Mouse (Mus musculus) forebrain, embryonic 13.5 days (tissue): ENCODE measurements around the gene Gspt2. TPM values are rescaled to one million over a fixed set of nuclear protein-coding genes. Genes with fewer than 3 reads are reported as not detected.
"Not testable (repeated sequence)": the region's sequence is repeated elsewhere in the genome, so short reads cannot be mapped to it uniquely, and the experiment has no call there.

ENCODE experiments used
- ATAC-seq: fragments of 200-750 bp; cut with Nextera tagmentation; 2 replicates; pipeline ENCODE4 v1.8.0; 2017
- H3K27ac ChIP-seq: fragments of 300-500 bp; sonication (generic); 2 replicates; pipeline ENCODE4 v1.5.1; 2015; ENCODE audit warnings: inconsistent platforms, mild to moderate bottlenecking, moderate library complexity
- H3K27me3 ChIP-seq: fragments of 300-500 bp; sonication (generic); 2 replicates; pipeline ENCODE4 v1.6.1; 2015; ENCODE audit warnings: mild to moderate bottlenecking, inconsistent platforms
- H3K36me3 ChIP-seq: fragments of 300-500 bp; sonication (generic); 2 replicates; pipeline ENCODE4 v1.6.1; 2015; ENCODE audit warnings: mild to moderate bottlenecking, inconsistent platforms; ENCODE audit not compliant: poor library complexity, severe bottlenecking
- H3K4me1 ChIP-seq: fragments of 300-500 bp; sonication (generic); 2 replicates; pipeline ENCODE4 v1.6.1; 2015; ENCODE audit warnings: inconsistent platforms
- H3K4me2 ChIP-seq: fragments of 300-500 bp; sonication (generic); 2 replicates; pipeline ENCODE4 v1.6.1; 2015; ENCODE audit warnings: inconsistent platforms, mild to moderate bottlenecking, moderate library complexity
- H3K4me3 ChIP-seq: fragments of 300-500 bp; sonication (generic); 2 replicates; pipeline ENCODE4 v1.5.1; 2015; ENCODE audit warnings: mild to moderate bottlenecking, inconsistent platforms
- H3K9ac ChIP-seq: fragments of 300-500 bp; sonication (generic); 2 replicates; pipeline ENCODE4 v1.6.1; 2015; ENCODE audit warnings: mild to moderate bottlenecking, inconsistent platforms
- H3K9me3 ChIP-seq: fragments of 300-500 bp; sonication (generic); replicated peaks from 2 replicates; pipeline ENCODE4 v1.6.1; 2016; ENCODE audit warnings: inconsistent platforms
- WGBS: fragments of 180-500 bp; shearing (Covaris S2); methylation state at CpG from one replicate; pipeline ENCODE4 v1.1.7; 2015; 5-methylcytosine and 5-hydroxymethylcytosine counted together
- polyA plus RNA-seq: library from polyadenylated mRNA; unstranded; fragments of >200 nt; fragmentation: Nextera tagmentation; extraction: Ambion mirVana; gene quantifications from 2 replicates; pipeline ENCODE4 v1.2.1, GENCODE M21; 2015

Gene Gspt2
- 9.6 and 10.9 TPM in 2 replicates for polyA plus RNA-seq

DNA sequence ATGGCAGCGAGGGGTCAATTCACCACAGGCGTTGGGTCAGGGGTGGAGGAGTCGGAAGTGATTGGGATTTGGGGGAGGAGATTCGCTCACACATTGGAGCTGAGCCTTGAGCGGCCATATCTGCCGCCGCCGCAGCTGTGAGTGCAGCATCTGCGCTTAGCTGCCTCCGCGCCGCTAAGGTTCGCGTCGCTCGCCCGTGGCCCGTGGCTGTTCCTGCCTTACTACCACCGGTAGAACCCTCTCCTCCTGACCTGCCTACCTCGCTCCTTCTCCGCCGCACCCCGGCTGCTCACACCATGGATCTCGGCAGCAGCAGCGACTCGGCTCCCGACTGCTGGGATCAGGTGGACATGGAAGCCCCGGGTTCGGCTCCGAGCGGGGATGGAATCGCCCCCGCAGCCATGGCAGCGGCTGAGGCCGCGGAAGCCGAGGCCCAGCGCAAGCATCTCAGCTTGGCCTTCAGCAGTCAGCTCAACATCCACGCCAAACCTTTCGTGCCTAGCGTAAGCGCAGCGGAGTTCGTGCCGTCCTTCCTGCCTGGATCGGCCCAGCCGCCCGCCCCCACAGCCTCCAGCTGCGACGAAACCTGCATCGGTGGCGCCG is at the start of gene Gspt2:
TSS of gene Gspt2 (plus strand) at position 109 of the 603 bp plus-strand sequence.
- H3K27ac ChIP-seq, result peak within 1 kb of the TSS; percentile 48; the same call in 1 of the 2 replicates
- peak within 1 kb of the TSS; percentile 60 for H3K4me2 ChIP-seq
- peak within 1 kb of the TSS; percentile 58 for H3K4me3 ChIP-seq
- 18% methylated on average over 42 of the region's 53 CpGs for WGBS
- peak; percentile 94 for ATAC-seq
- H3K4me1 ChIP-seq, result peaks cover 15% of the 10 kb centered on the region; the same call in 1 of the 2 replicates
- H3K36me3 ChIP-seq, result no peaks in the 10 kb centered on the region
- peak within 1 kb of the TSS; percentile 75 for H3K9ac ChIP-seq
- no peaks in the 10 kb centered on the region for H3K9me3 ChIP-seq
- peaks cover 5% of the 10 kb centered on the region for H3K27me3 ChIP-seq

DNA sequence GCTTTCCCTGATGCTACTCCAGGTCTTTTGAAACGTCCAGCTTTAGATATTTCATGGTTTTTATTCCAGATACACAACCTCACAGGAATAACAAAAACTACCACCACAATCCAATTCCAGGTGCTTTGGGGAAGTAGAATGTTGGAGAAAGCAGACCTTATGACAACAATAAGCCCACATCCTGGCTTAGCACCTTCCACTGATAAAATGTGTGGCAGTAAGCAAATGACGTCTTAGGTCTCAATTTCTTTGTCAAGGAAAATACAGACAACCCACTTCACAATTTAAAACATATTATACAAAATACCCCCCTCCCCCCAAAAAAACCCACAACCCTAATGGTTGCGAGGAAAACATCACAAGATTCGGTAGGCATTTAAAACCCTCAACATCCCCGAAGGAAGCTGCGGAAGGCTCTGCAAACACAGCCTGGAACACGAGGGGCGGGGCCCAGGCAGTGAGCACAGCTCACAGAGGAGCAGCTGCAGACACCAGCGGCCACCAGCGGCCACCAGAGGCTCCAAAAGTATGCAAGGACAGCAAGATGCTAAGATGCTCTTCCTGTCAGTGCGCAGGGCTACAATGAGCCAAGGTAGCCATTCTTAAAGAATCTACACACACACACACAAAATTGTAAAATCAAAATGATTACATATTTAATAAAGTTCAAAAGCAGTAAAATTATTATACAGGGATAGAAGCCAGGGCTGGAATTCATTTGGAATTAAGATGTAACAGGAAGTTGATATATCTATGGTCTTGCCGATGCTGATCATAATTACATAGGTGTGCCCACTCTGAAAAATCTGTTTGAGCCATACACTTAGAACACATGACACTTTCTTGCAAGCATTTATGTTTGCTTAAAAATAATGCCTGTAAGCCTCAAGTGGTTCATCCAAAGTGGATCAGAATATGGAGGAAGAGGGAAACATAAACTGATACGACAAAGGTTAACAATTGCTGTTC is 10.8 kb upstream of the Gspt2 start:
- no peaks in the 10 kb centered on the region for H3K36me3 ChIP-seq
- no peaks in the 10 kb centered on the region for H3K27me3 ChIP-seq
- no peaks in the 10 kb centered on the region for H3K4me1 ChIP-seq
- WGBS, result 27% methylated on average over 13 of the region's 13 CpGs
- H3K27ac ChIP-seq, result no peak overlapping the region
- peak overlapping the region; percentile 12 for H3K4me3 ChIP-seq
- peak; percentile 98 for ATAC-seq
- peak overlapping the region; percentile 37 for H3K4me2 ChIP-seq
- no peak overlapping the region for H3K9ac ChIP-seq
- no peaks in the 10 kb centered on the region for H3K9me3 ChIP-seq

DNA sequence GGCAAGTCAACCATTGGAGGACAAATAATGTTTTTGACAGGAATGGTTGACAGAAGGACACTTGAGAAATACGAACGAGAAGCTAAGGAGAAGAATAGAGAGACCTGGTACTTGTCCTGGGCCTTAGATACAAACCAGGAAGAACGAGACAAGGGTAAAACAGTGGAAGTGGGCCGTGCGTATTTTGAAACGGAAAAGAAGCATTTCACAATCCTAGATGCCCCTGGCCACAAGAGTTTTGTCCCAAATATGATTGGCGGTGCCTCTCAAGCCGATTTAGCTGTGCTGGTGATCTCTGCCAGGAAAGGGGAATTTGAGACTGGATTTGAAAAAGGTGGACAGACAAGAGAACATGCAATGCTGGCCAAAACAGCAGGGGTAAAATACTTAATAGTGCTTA is 1.0 kb downstream of the Gspt2 start:
- 0 out of 2 replicates have a peak overlapping the region, but pooled peaks have one; percentile 75 for H3K9ac ChIP-seq
- H3K36me3 ChIP-seq, result no peaks in the 10 kb centered on the region
- no peaks in the 10 kb centered on the region for H3K9me3 ChIP-seq
- H3K4me2 ChIP-seq, result peak overlapping the region; percentile 60
- peaks cover 5% of the 10 kb centered on the region for H3K27me3 ChIP-seq
- WGBS, result 56% methylated on average over 8 of the region's 8 CpGs
- ATAC-seq, result no peak
- peak overlapping the region; percentile 58 for H3K4me3 ChIP-seq
- H3K4me1 ChIP-seq, result peaks cover 15% of the 10 kb centered on the region; the same call in 1 of the 2 replicates
- no peak overlapping the region for H3K27ac ChIP-seq

DNA sequence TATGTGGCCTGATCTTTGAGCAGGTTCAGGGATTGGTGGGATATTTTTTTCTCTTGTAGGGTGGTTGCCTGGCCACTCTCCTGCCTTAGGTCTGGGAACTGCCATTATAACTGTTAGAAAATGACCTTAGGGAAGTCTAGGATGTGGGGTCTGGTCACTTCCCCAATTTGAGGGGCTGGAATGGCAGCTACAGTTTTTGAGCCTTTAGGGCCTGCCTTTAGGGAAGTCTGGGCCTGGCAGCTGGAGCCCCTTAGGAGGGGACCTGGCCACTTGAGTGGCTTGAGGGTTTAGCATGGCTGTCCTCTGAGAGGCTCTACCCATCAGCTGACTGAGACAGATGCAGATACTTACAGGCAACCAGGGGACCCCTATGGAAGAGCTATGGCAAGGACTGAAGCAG is 12.7 kb downstream of the Gspt2 start:
- no peak overlapping the region for H3K27ac ChIP-seq

DNA sequence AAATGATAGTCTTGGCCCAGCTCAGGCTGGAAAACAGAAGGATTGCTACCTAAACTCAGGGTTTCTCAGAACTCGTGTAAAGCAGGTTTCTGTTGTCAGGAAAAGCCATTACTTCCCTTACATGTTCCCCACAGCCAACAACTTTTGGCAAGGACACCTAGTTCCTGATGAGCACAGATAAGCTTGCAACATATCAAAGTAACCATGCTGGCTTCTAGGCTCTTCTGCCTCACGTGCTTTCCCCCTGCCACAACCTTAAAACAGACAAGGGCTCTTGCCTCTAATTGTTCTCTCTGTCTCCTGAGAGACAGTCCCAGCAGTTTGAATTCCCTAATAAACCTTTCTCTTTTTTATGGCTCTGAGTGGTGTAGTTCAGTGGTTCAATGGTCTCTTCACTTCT is 21.9 kb downstream of the Gspt2 start:
- no peaks in the 10 kb centered on the region for H3K4me1 ChIP-seq
- no peak overlapping the region for H3K27ac ChIP-seq
- no peaks in the 10 kb centered on the region for H3K27me3 ChIP-seq
- H3K36me3 ChIP-seq, result no peaks in the 10 kb centered on the region
- H3K4me3 ChIP-seq, result no peak overlapping the region
- no peaks in the 10 kb centered on the region for H3K9me3 ChIP-seq
- no peak overlapping the region for H3K4me2 ChIP-seq
- WGBS, result 68% methylated on average over 2 of the region's 2 CpGs
- no peak for ATAC-seq
- no peak overlapping the region for H3K9ac ChIP-seq

More for the DNA sequence above, 12.7 kb downstream of the Gspt2 start:
- Histone ChIP-seq H3K36me3 (no peaks in the 10 kb centered on the region), H3K4me3 (no peak overlapping the region), H3K4me1 (no peaks in the 10 kb centered on the region), H3K4me2 (no peak overlapping the region), H3K9me3 (no peaks in the 10 kb centered on the region), H3K27me3 (no peaks in the 10 kb centered on the region; the same call in 1 of the 2 replicates), H3K9ac (no peak overlapping the region)
- no peak for ATAC-seq

DNA sequence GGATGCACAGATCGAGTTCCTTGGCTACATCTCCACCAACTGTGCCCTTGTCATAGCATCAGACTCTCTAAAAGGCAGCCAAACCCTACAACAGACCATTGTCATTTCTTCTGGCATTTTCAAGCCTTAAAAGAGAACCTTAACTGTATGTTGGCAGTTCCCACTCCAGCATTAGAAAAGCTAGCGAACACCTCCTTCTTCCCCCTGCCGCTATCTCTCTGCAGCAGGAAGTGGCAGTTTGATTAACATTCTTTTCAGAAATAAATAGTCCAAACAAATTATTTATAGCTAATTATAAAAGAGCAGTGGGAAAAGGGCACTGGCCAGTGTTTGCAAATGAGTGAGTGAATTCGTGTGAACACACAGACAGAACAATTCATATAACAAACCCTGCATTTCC is 34.9 kb downstream of the Gspt2 start:
- H3K9me3 ChIP-seq, result no peaks in the 10 kb centered on the region
- H3K27me3 ChIP-seq, result no peaks in the 10 kb centered on the region
- H3K9ac ChIP-seq, result no peak overlapping the region
- no peak overlapping the region for H3K4me2 ChIP-seq
- WGBS, result 46% methylated on average over 4 of the region's 4 CpGs
- H3K27ac ChIP-seq, result no peak overlapping the region
- no peaks in the 10 kb centered on the region for H3K36me3 ChIP-seq
- no peak for ATAC-seq
- no peak overlapping the region for H3K4me3 ChIP-seq
- no peaks in the 10 kb centered on the region for H3K4me1 ChIP-seq

DNA sequence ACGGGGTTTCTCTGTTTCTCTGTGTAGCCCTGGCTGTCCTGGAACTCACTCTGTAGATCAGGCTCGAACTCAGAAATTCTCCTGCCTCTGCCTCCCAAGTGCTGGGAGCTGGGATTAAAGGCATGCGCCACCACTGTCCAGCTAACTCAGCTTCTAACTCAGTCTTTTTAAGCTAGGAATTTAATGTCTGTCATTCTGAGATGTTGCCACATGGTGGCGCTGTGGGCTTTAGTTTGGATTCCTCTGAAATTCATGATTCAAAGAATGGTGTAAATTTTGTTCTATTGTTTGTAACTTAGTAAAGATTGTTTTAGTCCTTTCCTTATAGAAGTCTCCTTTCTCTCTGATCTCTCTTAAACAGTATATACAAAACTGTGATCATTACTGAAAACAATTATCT is 39.1 kb downstream of the Gspt2 start:
- ATAC-seq, result no peak
- no peaks in the 10 kb centered on the region for H3K27me3 ChIP-seq
- no peaks in the 10 kb centered on the region for H3K9me3 ChIP-seq
- no peak overlapping the region for H3K4me2 ChIP-seq
- no peak overlapping the region for H3K4me3 ChIP-seq
- H3K4me1 ChIP-seq, result no peaks in the 10 kb centered on the region
- no peak overlapping the region for H3K27ac ChIP-seq
- H3K36me3 ChIP-seq, result no peaks in the 10 kb centered on the region
- H3K9ac ChIP-seq, result no peak overlapping the region
- WGBS, result 44% methylated on average over 4 of the region's 4 CpGs

DNA sequence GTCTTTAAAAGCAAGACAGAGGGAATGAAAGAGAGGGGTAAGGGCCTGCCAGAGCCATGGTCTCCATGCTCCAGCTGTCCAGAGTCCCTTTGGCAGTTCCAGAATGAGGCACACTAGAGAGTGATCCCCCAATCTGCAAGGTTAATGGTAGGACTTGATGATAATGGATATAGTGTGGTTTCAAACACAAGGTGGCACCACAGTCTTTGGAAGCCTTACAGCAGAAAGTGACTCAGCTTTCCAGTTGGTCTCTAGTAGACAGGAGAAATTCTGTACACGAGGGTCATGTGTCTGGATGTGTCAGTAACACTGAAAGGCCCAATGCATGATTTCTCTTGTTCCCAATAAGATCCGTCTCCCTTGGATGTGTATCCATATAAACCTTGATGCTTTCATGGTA is 45.7 kb downstream of the Gspt2 start:
- not testable (repeated sequence) for H3K9ac ChIP-seq, H3K4me2 ChIP-seq, H3K27me3 ChIP-seq, H3K9me3 ChIP-seq, ATAC-seq, H3K4me1 ChIP-seq, H3K4me3 ChIP-seq, H3K27ac ChIP-seq, H3K36me3 ChIP-seq
- WGBS, result no CpG with 5 or more reads among the region's 2 CpGs

DNA sequence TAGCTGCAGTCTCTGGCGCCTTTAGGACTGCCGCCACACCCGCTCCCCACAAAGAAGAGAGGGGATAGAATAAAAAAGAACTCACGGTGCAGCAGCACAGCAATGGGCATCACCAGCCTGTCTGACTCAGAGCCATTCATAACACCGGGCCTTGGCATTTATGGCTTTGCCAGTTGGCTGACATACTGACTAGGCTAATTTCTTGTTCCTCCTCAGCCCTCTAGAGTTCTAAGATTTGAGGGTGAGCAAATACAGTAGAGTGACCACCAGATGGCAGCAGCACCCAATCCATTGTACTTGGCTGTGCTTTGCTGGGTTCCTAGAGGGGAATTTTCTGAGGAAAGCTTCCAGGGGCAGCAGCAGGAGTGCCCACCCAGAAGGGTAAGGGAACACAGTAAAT is 53.7 kb downstream of the Gspt2 start:
- H3K9me3 ChIP-seq, H3K27ac ChIP-seq, H3K36me3 ChIP-seq, H3K4me1 ChIP-seq, H3K9ac ChIP-seq, H3K4me2 ChIP-seq, H3K4me3 ChIP-seq, H3K27me3 ChIP-seq: not testable (repeated sequence)
- peak; percentile 88 for ATAC-seq
- 86% methylated on average over 5 of the region's 5 CpGs for WGBS

Other genes with a start within 250 kb of the Gspt2 start
- gene Maged1, start 93.9 kb upstream of the Gspt2 start, polyA plus RNA-seq, result 844 and 938 TPM in 2 replicates
- gene Zxdb, start 88.5 kb downstream of the Gspt2 start, polyA plus RNA-seq, result 1.3 and 1.5 TPM in 2 replicates